ENCODE assay signal across 12 mouse cellular contexts in genomic region chr19:37574802-37575201, GRCm38 (mm10). TPM values are rescaled to one million over a fixed set of nuclear protein-coding genes. Genes with fewer than 3 reads are reported as not detected.
DNase-seq lines count a peak whose midpoint lies in the region; ATAC-seq and TF ChIP-seq lines count a peak whose summit lies in the region.
"Had no signal": no experiment of that assay in that cellular context is flagged by ENCODE, and none has a peak within 500 bp of the region (broad histone marks: within the 10 kb centered on the region; RNA-seq: fewer than 3 reads in every experiment).

No protein-coding gene starts in this region.

- no peaks in the 10 kb centered on the region for H3K4me1 ChIP-seq in hindbrain, embryonic 11.5 days (replicated peaks; ENCODE audit: control insufficient read depth, insufficient read depth, low read length)
- no peaks in the 10 kb centered on the region for H3K4me1 ChIP-seq in hindbrain, embryonic 16.5 days (ENCODE audit: control insufficient read depth, insufficient read depth, low read depth, low read length)
- no peaks in the 10 kb centered on the region for H3K4me1 ChIP-seq in stomach, embryonic 14.5 days (ENCODE audit: control insufficient read depth, insufficient read depth, low read length)
- no peaks in the 10 kb centered on the region for H3K4me1 ChIP-seq in stomach, postnatal 0 days (replicated peaks; ENCODE audit: control insufficient read depth, insufficient read depth)
- no peaks in the 10 kb centered on the region for H3K4me1 ChIP-seq in heart, adult 2 months (ENCODE audit: control insufficient read depth, insufficient read depth, low read length)

- no peak for ATAC-seq in hindbrain, embryonic 11.5 days (ENCODE audit: low FRiP score)
- no peak for ATAC-seq in hindbrain, embryonic 16.5 days
- peak; percentile 37; the same call in 1 of the 2 replicates for ATAC-seq in stomach, embryonic 14.5 days (ENCODE audit: insufficient number of reproducible peaks, insufficient read depth, low FRiP score, low read depth)
- ATAC-seq in stomach, postnatal 0 days (ENCODE audit: low FRiP score, low TSS enrichment) = no peak
- ATAC-seq in activated CD4-positive, CD25-positive, alpha-beta regulatory T cell, adult 4 months = no peak

- no peak for TF ChIP-seq POLR2A in heart, adult 2 months (IDR thresholded peaks at IDR 0.05; ENCODE audit: insufficient read depth, low read depth, low read length)

- 65% methylated on average over 5 of the region's 5 CpGs for WGBS in hindbrain, embryonic 11.5 days
- WGBS in hindbrain, embryonic 16.5 days = 70% methylated on average over 5 of the region's 5 CpGs
- WGBS in stomach, embryonic 14.5 days = 50% methylated on average over 5 of the region's 5 CpGs
- 52% methylated on average over 5 of the region's 5 CpGs for WGBS in stomach, postnatal 0 days
- WGBS in heart, adult 2 months = 42% methylated on average over 5 of the region's 5 CpGs

- H3K36me3 ChIP-seq in hindbrain, embryonic 11.5 days (ENCODE audit: control insufficient read depth, insufficient read depth, low read length) = no peaks in the 10 kb centered on the region
- peaks cover 6% of the 10 kb centered on the region for H3K36me3 ChIP-seq in hindbrain, embryonic 16.5 days (ENCODE audit: control insufficient read depth, insufficient read depth, low read length)
- no peaks in the 10 kb centered on the region for H3K36me3 ChIP-seq in stomach, embryonic 14.5 days (ENCODE audit: control insufficient read depth, insufficient read depth, low read length)
- no peaks in the 10 kb centered on the region for H3K36me3 ChIP-seq in stomach, postnatal 0 days (ENCODE audit: control insufficient read depth, insufficient read depth, low read length)
- H3K36me3 ChIP-seq in heart, adult 2 months (ENCODE audit: control insufficient read depth, insufficient read depth, low read length) = peaks cover 4% of the 10 kb centered on the region; the same call in 1 of the 2 replicates
- H3K36me3 ChIP-seq: midbrain, embryonic 12.5 days had no signal

- H3K9me3 ChIP-seq in hindbrain, embryonic 11.5 days (ENCODE audit: control insufficient read depth, low read length) = no peaks in the 10 kb centered on the region
- H3K9me3 ChIP-seq in hindbrain, embryonic 16.5 days (ENCODE audit: control insufficient read depth, low read length) = no peaks in the 10 kb centered on the region
- H3K9me3 ChIP-seq in stomach, embryonic 14.5 days (ENCODE audit: control insufficient read depth, low read depth, low read length) = no peaks in the 10 kb centered on the region
- H3K9me3 ChIP-seq in stomach, postnatal 0 days (ENCODE audit: control insufficient read depth, low read length) = no peaks in the 10 kb centered on the region
- H3K9me3 ChIP-seq: heart, embryonic 12.5 days; hindbrain, embryonic 10.5 days; midbrain, embryonic 12.5 days had no signal

- no peak overlapping the region for H3K27ac ChIP-seq in hindbrain, embryonic 11.5 days (ENCODE audit: low read depth, low read length)
- H3K27ac ChIP-seq in hindbrain, embryonic 16.5 days (ENCODE audit: low read depth, low read length) = no peak overlapping the region
- H3K27ac ChIP-seq in stomach, embryonic 14.5 days (ENCODE audit: low read length) = no peak overlapping the region
- no peak overlapping the region for H3K27ac ChIP-seq in stomach, postnatal 0 days (replicated peaks)
- no peak overlapping the region for H3K27ac ChIP-seq in heart, adult 2 months
- H3K27ac ChIP-seq: hindbrain, embryonic 10.5 days; midbrain, embryonic 12.5 days had no signal

- DNase-seq in hindbrain, embryonic 11.5 days (ENCODE audit: low spot score) = peak; percentile 18
- no peak for DNase-seq in stomach, postnatal 0 days (ENCODE audit: low spot score)
- peak; percentile 46 for DNase-seq in embryo, embryonic 11 days
- DNase-seq in heart, adult 2 months = no peak
- DNase-seq: kidney, adult 18-20 months; left cerebral cortex, postnatal 4 days had no signal

- H3K4me2 ChIP-seq in hindbrain, embryonic 11.5 days (replicated peaks; ENCODE audit: low read depth, low read length) = no peak overlapping the region
- no peak overlapping the region for H3K4me2 ChIP-seq in hindbrain, embryonic 16.5 days (ENCODE audit: low read length)
- H3K4me2 ChIP-seq in stomach, embryonic 14.5 days (replicated peaks; ENCODE audit: low read depth, low read length) = no peak overlapping the region
- no peak overlapping the region for H3K4me2 ChIP-seq in stomach, postnatal 0 days (replicated peaks; ENCODE audit: low read depth)
- H3K4me2 ChIP-seq: heart, embryonic 12.5 days; midbrain, embryonic 12.5 days had no signal

- intact Hi-C loops in heart, adult 2 months (cut with DNase I) = no loop called here

- no peak for TF ChIP-seq CTCF in stomach, postnatal 0 days (IDR thresholded peaks at IDR 0.05; ENCODE audit: low read depth)
- no peak for TF ChIP-seq CTCF in heart, adult 2 months (IDR thresholded peaks at IDR 0.05)

- H3K4me3 ChIP-seq in hindbrain, embryonic 11.5 days (ENCODE audit: low read depth, low read length) = no peak overlapping the region
- no peak overlapping the region for H3K4me3 ChIP-seq in hindbrain, embryonic 16.5 days (ENCODE audit: low read length)
- no peak overlapping the region for H3K4me3 ChIP-seq in stomach, embryonic 14.5 days (ENCODE audit: low read depth, low read length)
- H3K4me3 ChIP-seq in stomach, postnatal 0 days (ENCODE audit: low read depth, low read length) = no peak overlapping the region
- no peak overlapping the region for H3K4me3 ChIP-seq in heart, adult 2 months
- H3K4me3 ChIP-seq: heart, embryonic 12.5 days; hindbrain, embryonic 10.5 days; midbrain, embryonic 12.5 days had no signal

- no peak overlapping the region for H3K9ac ChIP-seq in hindbrain, embryonic 11.5 days (ENCODE audit: low read depth, low read length)
- no peak overlapping the region for H3K9ac ChIP-seq in hindbrain, embryonic 16.5 days (ENCODE audit: low read depth, low read length)
- H3K9ac ChIP-seq in stomach, embryonic 14.5 days (replicated peaks; ENCODE audit: low read depth, low read length) = no peak overlapping the region
- no peak overlapping the region for H3K9ac ChIP-seq in stomach, postnatal 0 days (ENCODE audit: low read length)
- H3K9ac ChIP-seq in heart, adult 2 months (ENCODE audit: low read depth, low read length) = no peak overlapping the region
- H3K9ac ChIP-seq: heart, embryonic 12.5 days; midbrain, embryonic 12.5 days had no signal

- no peaks in the 10 kb centered on the region for H3K27me3 ChIP-seq in hindbrain, embryonic 11.5 days (ENCODE audit: control insufficient read depth, insufficient read depth, low read length)
- no peaks in the 10 kb centered on the region for H3K27me3 ChIP-seq in hindbrain, embryonic 16.5 days (replicated peaks; ENCODE audit: control insufficient read depth, insufficient read depth, low read length)
- H3K27me3 ChIP-seq in stomach, embryonic 14.5 days (ENCODE audit: control insufficient read depth, insufficient read depth, low read length) = no peaks in the 10 kb centered on the region
- H3K27me3 ChIP-seq in stomach, postnatal 0 days (ENCODE audit: control insufficient read depth, insufficient read depth, low read length) = no peaks in the 10 kb centered on the region
- no peaks in the 10 kb centered on the region for H3K27me3 ChIP-seq in heart, adult 2 months (ENCODE audit: control insufficient read depth, insufficient read depth, low read length)
- H3K27me3 ChIP-seq: heart, embryonic 12.5 days; midbrain, embryonic 12.5 days had no signal

- no peaks in the 10 kb centered on the region; the same call in 1 of the 2 replicates for H3K79me2 ChIP-seq in heart, adult 2 months (replicated peaks; ENCODE audit: control insufficient read depth, insufficient read depth, low read length)

- no peak for TF ChIP-seq EP300 in stomach, postnatal 0 days (optimal IDR thresholded peaks at IDR 0.05)
- TF ChIP-seq EP300 in heart, adult 2 months (IDR thresholded peaks at IDR 0.05; ENCODE audit: insufficient read depth, low read depth, low read length) = no peak

RNA-seq across cellular contexts. Expression of gene Exoc6, which starts 24.6 kb away (rescaled TPM):
- 10.1 and 11.0 TPM in 2 replicates for polyA plus RNA-seq in hindbrain, embryonic 11.5 days (2014; fragmentation: Nextera tagmentation; extraction: Ambion mirVana)
- polyA plus RNA-seq in hindbrain, embryonic 16.5 days (2015; fragmentation: Nextera tagmentation; extraction: Ambion mirVana) = 21.7 and 22.5 TPM in 2 replicates
- 12.8 and 13.7 TPM in 2 replicates for polyA plus RNA-seq in stomach, embryonic 14.5 days (2014; fragmentation: Nextera tagmentation; extraction: Ambion mirVana)
- polyA plus RNA-seq in stomach, postnatal 0 days (2015; fragmentation: Nextera tagmentation; extraction: Ambion mirVana) = 8.7 and 9.0 TPM in 2 replicates
- polyA plus RNA-seq in activated CD4-positive, CD25-positive, alpha-beta regulatory T cell, adult 4 months (2017; shearing (Covaris generic)) = 10 to 100 TPM; 34.9 to 37.6 TPM
- total RNA-seq in heart, adult 2 months (2021) = 10 to 100 TPM; 29.8 to 34.2 TPM
- polyA plus RNA-seq in heart, adult 2 months (2012; rRNA removed) = 13.8 and 19.8 TPM in 2 replicates

Comparison
In these comparisons a context has a peak if more than half of its experiments do, and no peak if none do; other contexts are left out.
1. DNase-seq: peak in hindbrain, embryonic 11.5 days (single experiment) and embryo, embryonic 11 days (single experiment); none in stomach, postnatal 0 days (single experiment) and heart, adult 2 months (0 of 2).